Mouse (Mus musculus): ENCODE data around the gene Cstf3. TPM values are rescaled to one million over a fixed set of nuclear protein-coding genes. Genes with fewer than 3 reads are reported as not detected.

The Cstf3 gene
- polyA plus RNA-seq, 1 experiment from 2014 or later = 69.0 TPM

- Histone ChIP-seq H3K36me3 (ENCODE audit: control insufficient read depth, insufficient read depth, low read length) (no peaks in the 10 kb centered on the region), H3K4me2 (no peak overlapping the region), H3K27ac (ENCODE audit: low read depth, low read length) (no peak overlapping the region), H3K9ac (ENCODE audit: low read depth, low read length) (no peak overlapping the region), H3K9me3 (replicated peaks; ENCODE audit: control insufficient read depth, low read length) (no peaks in the 10 kb centered on the region), H3K4me3 (ENCODE audit: low read depth, low read length) (no peak overlapping the region), H3K27me3 (ENCODE audit: control insufficient read depth, insufficient read depth, low read length) (no peaks in the 10 kb centered on the region), H3K4me1 (ENCODE audit: control insufficient read depth, insufficient read depth, low read length) (no peaks in the 10 kb centered on the region)
- no peak for ATAC-seq (replicated peaks; ENCODE audit: insufficient number of reproducible peaks, low FRiP score, low TSS enrichment)
- 43% methylated on average over 2 of the region's 2 CpGs for WGBS (ENCODE audit: insufficient replicate concordance)
Observed at GRCm38 (mm10) chr2:104585645-104586044, 4.7 kb upstream of the Cstf3 start.

GRCm38 (mm10) chr2:104588552-104588951 lies 1.8 kb upstream of the Cstf3 start:
- H3K4me3 ChIP-seq (ENCODE audit: low read depth, low read length) = no peak overlapping the region
- peaks cover 3% of the 10 kb centered on the region; the same call in 1 of the 2 replicates for H3K4me1 ChIP-seq (ENCODE audit: control insufficient read depth, insufficient read depth, low read length)
- 91% methylated on average over 5 of the region's 5 CpGs for WGBS (ENCODE audit: insufficient replicate concordance)
- no peaks in the 10 kb centered on the region for H3K36me3 ChIP-seq (ENCODE audit: control insufficient read depth, insufficient read depth, low read length)
- no peak overlapping the region for H3K27ac ChIP-seq (ENCODE audit: low read depth, low read length)
- H3K9ac ChIP-seq (ENCODE audit: low read depth, low read length) = no peak overlapping the region
- ATAC-seq (replicated peaks; ENCODE audit: insufficient number of reproducible peaks, low FRiP score, low TSS enrichment) = no peak
- H3K4me2 ChIP-seq = no peak overlapping the region
- H3K27me3 ChIP-seq (ENCODE audit: control insufficient read depth, insufficient read depth, low read length) = no peaks in the 10 kb centered on the region
- H3K9me3 ChIP-seq (replicated peaks; ENCODE audit: control insufficient read depth, low read length) = no peaks in the 10 kb centered on the region

- no peaks in the 10 kb centered on the region for H3K9me3 ChIP-seq (replicated peaks; ENCODE audit: control insufficient read depth, low read length)
- H3K36me3 ChIP-seq (ENCODE audit: control insufficient read depth, insufficient read depth, low read length) = no peaks in the 10 kb centered on the region
- H3K27ac ChIP-seq (ENCODE audit: low read depth, low read length) = peak overlapping the region; percentile 93
- H3K4me1 ChIP-seq (ENCODE audit: control insufficient read depth, insufficient read depth, low read length) = peaks cover 3% of the 10 kb centered on the region; the same call in 1 of the 2 replicates
- H3K27me3 ChIP-seq (ENCODE audit: control insufficient read depth, insufficient read depth, low read length) = no peaks in the 10 kb centered on the region
- ATAC-seq (replicated peaks; ENCODE audit: insufficient number of reproducible peaks, low FRiP score, low TSS enrichment) = 0 out of 2 replicates have a peak, but pooled peaks have one; percentile 5
- H3K9ac ChIP-seq (ENCODE audit: low read depth, low read length) = peak overlapping the region; percentile 99
- H3K4me3 ChIP-seq (ENCODE audit: low read depth, low read length) = peak overlapping the region; percentile 87
- peak overlapping the region; percentile 81 for H3K4me2 ChIP-seq
- WGBS (ENCODE audit: insufficient replicate concordance) = 0% methylated on average over 19 of the region's 19 CpGs
Observed at GRCm38 (mm10) chr2:104590829-104591117, 450 bp downstream of the Cstf3 start.

GRCm38 (mm10) chr2:104591141-104591540 lies 818 bp downstream of the Cstf3 start:
- no peak for ATAC-seq (replicated peaks; ENCODE audit: insufficient number of reproducible peaks, low FRiP score, low TSS enrichment)
- Histone ChIP-seq H3K9me3 (replicated peaks; ENCODE audit: control insufficient read depth, low read length) (no peaks in the 10 kb centered on the region), H3K27ac (ENCODE audit: low read depth, low read length) (peak overlapping the region; percentile 93), H3K4me2 (peak overlapping the region; percentile 81), H3K36me3 (ENCODE audit: control insufficient read depth, insufficient read depth, low read length) (no peaks in the 10 kb centered on the region), H3K27me3 (ENCODE audit: control insufficient read depth, insufficient read depth, low read length) (no peaks in the 10 kb centered on the region), H3K9ac (ENCODE audit: low read depth, low read length) (peak overlapping the region; percentile 99), H3K4me3 (ENCODE audit: low read depth, low read length) (peak overlapping the region; percentile 87), H3K4me1 (ENCODE audit: control insufficient read depth, insufficient read depth, low read length) (peaks cover 3% of the 10 kb centered on the region; the same call in 1 of the 2 replicates)
- WGBS (ENCODE audit: insufficient replicate concordance) = 0% methylated on average over 6 of the region's 6 CpGs

- H3K9me3 ChIP-seq (replicated peaks; ENCODE audit: control insufficient read depth, low read length) = no peaks in the 10 kb centered on the region
- 69% methylated on average over 1 of the region's 1 CpGs for WGBS (ENCODE audit: insufficient replicate concordance)
- no peak overlapping the region for H3K4me2 ChIP-seq
- ATAC-seq (replicated peaks; ENCODE audit: insufficient number of reproducible peaks, low FRiP score, low TSS enrichment) = no peak
- no peaks in the 10 kb centered on the region for H3K36me3 ChIP-seq (ENCODE audit: control insufficient read depth, insufficient read depth, low read length)
- no peak overlapping the region for H3K27ac ChIP-seq (ENCODE audit: low read depth, low read length)
- H3K4me3 ChIP-seq (ENCODE audit: low read depth, low read length) = no peak overlapping the region
- no peak overlapping the region for H3K9ac ChIP-seq (ENCODE audit: low read depth, low read length)
- H3K4me1 ChIP-seq (ENCODE audit: control insufficient read depth, insufficient read depth, low read length) = peaks cover 3% of the 10 kb centered on the region; the same call in 1 of the 2 replicates
- H3K27me3 ChIP-seq (ENCODE audit: control insufficient read depth, insufficient read depth, low read length) = no peaks in the 10 kb centered on the region
Observed at GRCm38 (mm10) chr2:104595063-104595462, 4.7 kb downstream of the Cstf3 start.

- Histone ChIP-seq H3K4me2 (no peak overlapping the region), H3K9me3 (replicated peaks; ENCODE audit: control insufficient read depth, low read length) (no peaks in the 10 kb centered on the region), H3K36me3 (ENCODE audit: control insufficient read depth, insufficient read depth, low read length) (no peaks in the 10 kb centered on the region), H3K4me3 (ENCODE audit: low read depth, low read length) (no peak overlapping the region), H3K27me3 (ENCODE audit: control insufficient read depth, insufficient read depth, low read length) (no peaks in the 10 kb centered on the region), H3K9ac (ENCODE audit: low read depth, low read length) (no peak overlapping the region), H3K27ac (ENCODE audit: low read depth, low read length) (no peak overlapping the region), H3K4me1 (ENCODE audit: control insufficient read depth, insufficient read depth, low read length) (no peaks in the 10 kb centered on the region)
- no peak for ATAC-seq (replicated peaks; ENCODE audit: insufficient number of reproducible peaks, low FRiP score, low TSS enrichment)
- 61% methylated on average over 1 of the region's 1 CpGs for WGBS (ENCODE audit: insufficient replicate concordance)
Observed at GRCm38 (mm10) chr2:104603431-104603830, 13.1 kb downstream of the Cstf3 start.

GRCm38 (mm10) chr2:104604718-104605117 lies 14.4 kb downstream of the Cstf3 start:
- WGBS (ENCODE audit: insufficient replicate concordance) = 59% methylated on average over 5 of the region's 5 CpGs
- Histone ChIP-seq H3K27me3 (ENCODE audit: control insufficient read depth, insufficient read depth, low read length) (no peaks in the 10 kb centered on the region), H3K9ac (ENCODE audit: low read depth, low read length) (no peak overlapping the region), H3K4me1 (ENCODE audit: control insufficient read depth, insufficient read depth, low read length) (no peaks in the 10 kb centered on the region), H3K4me3 (ENCODE audit: low read depth, low read length) (no peak overlapping the region), H3K27ac (ENCODE audit: low read depth, low read length) (no peak overlapping the region), H3K36me3 (ENCODE audit: control insufficient read depth, insufficient read depth, low read length) (0 out of 2 replicates have a peak, but pooled peaks cover 2% of the 10 kb centered on the region), H3K4me2 (no peak overlapping the region), H3K9me3 (replicated peaks; ENCODE audit: control insufficient read depth, low read length) (no peaks in the 10 kb centered on the region)
- ATAC-seq (replicated peaks; ENCODE audit: insufficient number of reproducible peaks, low FRiP score, low TSS enrichment) = no peak

GRCm38 (mm10) chr2:104605560-104605959 lies 15.2 kb downstream of the Cstf3 start:
- 0 out of 2 replicates have a peak, but pooled peaks cover 2% of the 10 kb centered on the region for H3K36me3 ChIP-seq (ENCODE audit: control insufficient read depth, insufficient read depth, low read length)
- no peak overlapping the region for H3K4me2 ChIP-seq
- H3K4me3 ChIP-seq (ENCODE audit: low read depth, low read length) = no peak overlapping the region
- WGBS (ENCODE audit: insufficient replicate concordance) = 81% methylated on average over 1 of the region's 1 CpGs
- no peak overlapping the region for H3K9ac ChIP-seq (ENCODE audit: low read depth, low read length)
- H3K27me3 ChIP-seq (ENCODE audit: control insufficient read depth, insufficient read depth, low read length) = no peaks in the 10 kb centered on the region
- H3K4me1 ChIP-seq (ENCODE audit: control insufficient read depth, insufficient read depth, low read length) = no peaks in the 10 kb centered on the region
- no peak overlapping the region for H3K27ac ChIP-seq (ENCODE audit: low read depth, low read length)
- no peaks in the 10 kb centered on the region for H3K9me3 ChIP-seq (replicated peaks; ENCODE audit: control insufficient read depth, low read length)
- ATAC-seq (replicated peaks; ENCODE audit: insufficient number of reproducible peaks, low FRiP score, low TSS enrichment) = no peak

GRCm38 (mm10) chr2:104614786-104615185 lies 24.5 kb downstream of the Cstf3 start:
- Histone ChIP-seq H3K4me1 (ENCODE audit: control insufficient read depth, insufficient read depth, low read length) (no peaks in the 10 kb centered on the region), H3K27me3 (ENCODE audit: control insufficient read depth, insufficient read depth, low read length) (no peaks in the 10 kb centered on the region), H3K9ac (ENCODE audit: low read depth, low read length) (no peak overlapping the region), H3K27ac (ENCODE audit: low read depth, low read length) (no peak overlapping the region), H3K9me3 (replicated peaks; ENCODE audit: control insufficient read depth, low read length) (no peaks in the 10 kb centered on the region), H3K4me2 (no peak overlapping the region), H3K36me3 (ENCODE audit: control insufficient read depth, insufficient read depth, low read length) (no peaks in the 10 kb centered on the region), H3K4me3 (ENCODE audit: low read depth, low read length) (no peak overlapping the region)
- ATAC-seq (replicated peaks; ENCODE audit: insufficient number of reproducible peaks, low FRiP score, low TSS enrichment) = no peak
- WGBS (ENCODE audit: insufficient replicate concordance) = 90% methylated on average over 3 of the region's 3 CpGs

All from heart, embryonic 11.5 days (tissue).